Mouse (Mus musculus): ENCODE data around the gene Tufm.

- TF ChIP-seq CTCF (IDR thresholded peaks at IDR 0.05; ENCODE audit: borderline replicate concordance, insufficient read depth, low read depth, low read length): no peak
- TF ChIP-seq POLR2A (IDR thresholded peaks at IDR 0.05; ENCODE audit: borderline replicate concordance, insufficient read depth, low read length): no peak
Measured at GRCm38 (mm10) chr7:126507126-126507778, 20.1 kb downstream of the Tufm start.

All from cerebellum, adult 2 months (tissue).